7 mouse cellular contexts compared by ENCODE assay signal in genomic region chr7:34702718-34703351, GRCm38 (mm10). TPM values are rescaled to one million over a fixed set of nuclear protein-coding genes. Genes with fewer than 3 reads are reported as not detected.
DNase-seq lines count a peak whose midpoint lies in the region; ATAC-seq and TF ChIP-seq lines count a peak whose summit lies in the region.

No protein-coding gene starts in this region.

- H3K9me3 ChIP-seq in lung, embryonic 14.5 days (ENCODE audit: low read depth, low read length) = no peaks in the 10 kb centered on the region
- H3K9me3 ChIP-seq in liver, postnatal 0 days (ENCODE audit: low read length) = no peaks in the 10 kb centered on the region; the same call in 1 of the 2 replicates

- no peak for TF ChIP-seq CTCF in lung, embryonic 14.5 days (IDR thresholded peaks at IDR 0.05; ENCODE audit: low read depth)
- no peak for TF ChIP-seq CTCF in liver, postnatal 0 days (IDR thresholded peaks at IDR 0.05; ENCODE audit: low read depth)

- no peaks in the 10 kb centered on the region for H3K36me3 ChIP-seq in lung, embryonic 14.5 days (ENCODE audit: insufficient read depth)
- H3K36me3 ChIP-seq in liver, postnatal 0 days (replicated peaks; ENCODE audit: insufficient read depth, low read length) = no peaks in the 10 kb centered on the region

- H3K27ac ChIP-seq in lung, embryonic 14.5 days (ENCODE audit: low read depth) = no peak overlapping the region
- no peak overlapping the region for H3K27ac ChIP-seq in liver, postnatal 0 days (ENCODE audit: low read depth)

- no peak overlapping the region for H3K4me3 ChIP-seq in lung, embryonic 14.5 days (ENCODE audit: low read depth, low read length)
- no peak overlapping the region for H3K4me3 ChIP-seq in liver, postnatal 0 days (ENCODE audit: low read depth, low read length)

- H3K4me1 ChIP-seq in lung, embryonic 14.5 days (ENCODE audit: insufficient read depth) = no peaks in the 10 kb centered on the region
- no peaks in the 10 kb centered on the region for H3K4me1 ChIP-seq in liver, postnatal 0 days (ENCODE audit: insufficient read depth)

- peaks cover 11% of the 10 kb centered on the region; the same call in 1 of the 2 replicates for H3K27me3 ChIP-seq in lung, embryonic 14.5 days (ENCODE audit: insufficient read depth, low read length)
- H3K27me3 ChIP-seq in liver, postnatal 0 days (ENCODE audit: insufficient read depth, low read length) = no peaks in the 10 kb centered on the region

- 15% methylated on average over 11 of the region's 11 CpGs for WGBS in lung, embryonic 14.5 days
- WGBS in liver, postnatal 0 days (ENCODE audit: insufficient replicate concordance) = 13% methylated on average over 11 of the region's 11 CpGs

- no peak for TF ChIP-seq EP300 in liver, postnatal 0 days (IDR thresholded peaks at IDR 0.05; ENCODE audit: low read depth)

- ATAC-seq in lung, embryonic 14.5 days (ENCODE audit: insufficient read depth) = peak; percentile 52
- peak; percentile 88 for ATAC-seq in common myeloid progenitor, adult 5-6 weeks (replicated peaks; ENCODE audit: low read depth, poor library complexity, severe bottlenecking)
- ATAC-seq in liver, postnatal 0 days = no peak

- H3K9ac ChIP-seq in lung, embryonic 14.5 days = no peak overlapping the region
- H3K9ac ChIP-seq in liver, postnatal 0 days (replicated peaks) = no peak overlapping the region

- H3K4me2 ChIP-seq in lung, embryonic 14.5 days = no peak overlapping the region
- H3K4me2 ChIP-seq in liver, postnatal 0 days (ENCODE audit: low read depth, low read length) = no peak overlapping the region

- DNase-seq in lung, embryonic 14.5 days = peak; percentile 90
- no peak for DNase-seq in lung, postnatal 25 days (ENCODE audit: low spot score)
- peak; percentile 68 for DNase-seq in R1 (ENCODE audit: low read depth, low spot score)
- DNase-seq in liver, postnatal 0 days = peak; percentile 39
- DNase-seq in spleen, postnatal 4 days (ENCODE audit: low spot score in 2 of 2) = no peak
- no peak for DNase-seq in spleen, adult 18-20 months

RNA-seq across cellular contexts. Expression of gene Kctd15, which starts 46.3 kb away (rescaled TPM):
- polyA plus RNA-seq in lung, embryonic 14.5 days (2014; fragmentation: Nextera tagmentation; extraction: Ambion mirVana) = 11.0 and 11.4 TPM in 2 replicates
- total RNA-seq in common myeloid progenitor, adult 5-6 weeks (2017) = not detected in 2 replicates
- polyA plus RNA-seq in liver, postnatal 0 days (2015; fragmentation: Nextera tagmentation; extraction: Ambion mirVana) = 0.47 and 0.63 TPM in 2 replicates

Comparison
In these comparisons a context has a peak if more than half of its experiments do, and no peak if none do; other contexts are left out.
1. DNase-seq: peak in lung, embryonic 14.5 days (single experiment), R1 (single experiment) and liver, postnatal 0 days (single experiment); none in lung, postnatal 25 days (single experiment), spleen, postnatal 4 days (0 of 2) and spleen, adult 18-20 months (0 of 2).